Mouse (Mus musculus) hindlimb bud, embryonic 11.5 days (tissue): Measurements from ENCODE around the gene Shisa4.

Experiments used
- DNase-seq: peaks from one replicate; pipeline ENCODE4 v3.0.0-alpha.2; 2012; ENCODE audit warnings: low read depth, low spot score; ENCODE audit errors: extremely low spot score

Shisa4 gene

DNA sequence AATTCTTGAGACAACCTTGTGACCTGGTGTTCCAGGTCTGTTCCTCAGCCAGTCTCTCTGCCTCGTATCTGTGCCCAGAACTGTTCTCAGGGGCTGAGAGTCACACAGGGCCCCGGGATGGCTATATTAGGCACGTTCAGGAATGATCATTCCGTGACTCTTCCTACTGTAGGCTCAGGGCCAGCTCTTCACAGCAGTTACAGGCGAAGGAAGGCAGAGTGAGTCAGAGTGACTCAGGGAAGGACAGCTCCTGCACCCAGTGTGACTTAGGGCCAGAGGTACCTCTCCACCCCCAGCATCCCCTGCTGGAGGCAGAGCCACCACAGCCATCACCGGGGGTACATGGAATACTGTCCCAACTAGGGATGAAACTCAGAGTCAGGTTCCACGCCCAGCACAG, 8.0 kb downstream of the Shisa4 start:
- DNase-seq = no peak

DNA sequence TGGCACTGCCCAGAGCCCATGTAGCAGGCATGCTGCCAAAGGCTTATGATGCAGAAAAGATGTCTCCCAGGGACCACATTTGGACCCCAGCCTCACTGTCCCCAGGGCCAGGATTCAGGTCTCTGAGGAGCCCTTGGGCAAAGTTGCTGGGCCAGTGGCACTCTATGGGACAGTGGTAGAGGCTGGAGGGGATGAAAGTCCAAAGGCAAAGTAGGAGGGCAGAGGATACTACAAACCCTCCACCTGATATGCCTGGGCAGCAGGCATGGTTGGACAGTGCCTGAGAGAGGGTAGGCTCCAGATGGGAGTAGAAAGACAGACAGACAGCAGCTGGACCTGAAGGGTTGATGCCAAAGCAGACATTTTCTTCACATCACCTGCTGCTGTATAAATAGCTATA, 8.7 kb downstream of the Shisa4 start:
- DNase-seq = no peak

DNA sequence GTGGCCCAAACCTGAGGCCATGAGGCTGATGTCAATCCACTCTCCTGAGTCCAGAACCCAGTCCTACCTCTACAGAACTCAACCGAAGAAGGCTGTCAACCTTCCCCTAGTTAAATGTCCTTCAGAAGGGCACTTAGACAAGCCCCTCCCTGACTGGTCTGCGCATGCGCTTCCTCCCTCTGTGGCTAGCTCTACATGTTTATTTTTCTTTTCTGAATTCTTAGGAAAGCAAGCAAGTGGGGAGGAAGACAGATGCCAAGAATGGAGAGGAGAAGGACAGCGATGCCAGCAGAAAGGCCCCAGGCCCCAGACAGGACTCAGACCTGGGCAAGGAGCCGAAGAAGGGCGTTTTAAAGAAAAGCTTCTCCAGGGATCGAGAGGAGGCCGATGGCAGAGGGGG, 11.6 kb downstream of the Shisa4 start:
- no peak for DNase-seq

DNA sequence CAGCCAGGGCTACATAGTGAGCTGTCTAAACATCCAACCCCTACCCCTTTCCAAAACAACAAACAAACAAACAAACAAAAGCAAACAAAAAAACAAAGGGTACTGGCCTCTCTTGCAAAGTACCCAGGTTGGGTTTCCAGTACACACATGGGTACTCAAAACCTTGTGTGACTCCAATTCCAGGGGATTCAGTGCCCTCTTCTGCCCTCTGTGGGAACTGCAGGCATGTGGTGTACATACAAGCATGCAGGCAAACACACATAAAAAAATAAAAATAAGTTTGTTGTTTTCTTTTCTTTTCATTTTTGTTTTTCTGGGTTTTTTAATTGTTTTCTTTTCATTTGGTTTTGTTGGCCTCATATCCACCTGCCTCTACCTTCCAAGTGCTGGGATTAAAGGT, 12.9 kb downstream of the Shisa4 start:
- DNase-seq = no peak

DNA sequence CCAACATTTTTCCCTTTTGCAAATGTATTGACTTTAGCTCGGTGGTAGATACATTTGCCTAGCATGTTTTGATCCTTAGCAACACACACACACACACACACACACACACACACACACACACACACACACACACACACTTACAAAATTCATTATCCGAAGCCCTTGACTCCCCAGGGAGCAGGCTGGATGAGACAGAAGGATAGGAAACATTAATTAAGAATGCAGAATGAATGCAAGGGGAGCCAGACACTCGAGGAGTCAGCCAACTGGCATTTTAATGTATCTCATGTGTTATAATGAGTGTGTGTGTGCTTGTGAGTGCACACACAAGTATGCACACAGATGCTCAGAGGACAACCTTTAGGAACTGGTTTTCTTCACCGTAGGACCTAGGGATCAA, 13.5 kb downstream of the Shisa4 start:
- DNase-seq = no peak

DNA sequence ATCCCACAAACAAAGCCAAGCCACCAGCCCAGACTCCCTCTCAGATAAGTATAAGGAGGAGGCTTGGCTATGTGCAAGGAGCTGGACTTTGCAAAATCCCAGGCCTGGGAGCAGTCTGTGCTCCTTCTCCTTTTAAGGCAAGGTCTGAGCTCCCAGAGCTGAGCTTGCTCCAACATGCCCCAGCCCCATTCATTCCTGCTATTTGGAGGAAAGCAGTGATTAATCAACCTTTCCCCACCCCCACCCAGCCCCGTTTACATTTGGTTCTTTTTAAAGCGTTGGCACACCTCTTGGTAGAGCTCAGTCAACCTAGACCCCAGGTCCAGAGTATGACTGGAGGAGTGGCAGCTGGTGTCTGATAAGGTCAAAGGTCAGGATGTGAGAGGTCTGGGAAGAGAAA, 16.0 kb downstream of the Shisa4 start:
- no peak for DNase-seq

DNA sequence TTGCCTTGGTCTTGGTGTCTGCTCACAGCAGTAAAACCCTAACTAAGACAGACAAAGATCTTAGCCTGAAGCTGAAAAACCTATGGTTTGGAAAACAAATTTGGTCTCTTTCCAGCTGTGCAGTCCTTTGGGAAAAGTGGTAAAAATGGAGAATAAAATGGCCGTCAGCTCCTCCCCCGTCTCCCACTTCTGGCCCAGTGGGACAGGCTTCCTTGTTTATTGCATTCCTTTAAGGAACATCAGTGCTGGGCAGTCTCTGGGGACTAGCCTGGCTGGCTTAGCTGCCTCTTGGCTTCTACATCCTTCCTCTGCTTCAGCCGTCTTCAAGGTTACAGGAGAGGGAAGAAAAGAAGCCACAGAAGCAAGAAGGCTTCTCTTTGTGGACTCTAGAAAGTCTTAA, 23.1 kb downstream of the Shisa4 start:
- no peak for DNase-seq

DNA sequence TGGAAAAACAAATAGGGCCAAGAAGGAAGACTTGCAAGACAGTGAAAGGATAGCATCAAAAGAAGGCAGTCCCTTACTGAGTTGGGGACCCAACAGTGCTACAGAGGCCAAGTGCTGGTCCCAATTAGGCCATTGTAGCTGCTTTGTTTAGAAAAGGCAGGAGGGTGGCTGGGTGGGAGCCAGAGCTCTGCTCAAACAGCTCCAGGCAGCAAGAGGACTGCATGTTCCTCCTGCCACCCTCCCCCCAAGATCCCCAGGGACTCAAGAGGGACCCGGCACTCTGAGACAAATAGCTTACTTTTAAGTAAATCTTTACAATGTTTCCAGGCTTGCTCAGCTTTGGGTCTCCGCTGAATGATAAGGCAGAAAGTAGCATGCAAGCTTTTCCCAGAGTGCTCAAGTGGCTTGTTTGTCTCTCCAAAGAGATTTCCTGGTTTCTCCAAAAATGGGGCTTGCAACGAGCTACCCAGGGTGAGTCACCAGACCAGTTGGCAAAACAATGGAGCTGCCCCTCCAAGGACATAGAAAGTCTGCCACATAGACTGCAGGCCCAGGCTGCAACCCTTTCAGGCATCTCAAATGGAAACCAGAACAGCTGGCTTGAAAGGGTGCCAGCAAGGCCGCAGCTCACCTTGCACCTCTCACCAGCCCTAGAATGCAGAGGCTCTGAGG, 27.4 kb downstream of the Shisa4 start:
- DNase-seq = no peak

DNA sequence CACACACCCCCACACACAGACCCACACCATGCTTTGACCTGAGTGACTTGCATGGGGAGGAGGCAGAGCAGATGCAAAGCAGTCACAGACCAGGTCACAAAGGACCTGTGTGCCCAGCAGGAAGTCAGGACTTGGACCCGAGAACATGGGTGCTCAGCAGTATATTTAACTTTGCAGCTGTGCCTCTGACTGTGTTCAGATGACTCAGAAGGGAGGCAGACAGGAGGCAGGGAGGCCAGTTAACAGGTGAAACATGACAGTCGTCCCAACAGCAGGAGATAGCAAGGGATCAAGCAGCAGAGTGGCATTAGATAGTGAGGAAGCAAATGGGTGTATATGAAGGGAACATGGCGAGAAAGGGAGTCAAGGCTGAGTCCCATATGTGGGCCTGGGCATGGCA, 28.1 kb downstream of the Shisa4 start:
- DNase-seq = no peak

DNA sequence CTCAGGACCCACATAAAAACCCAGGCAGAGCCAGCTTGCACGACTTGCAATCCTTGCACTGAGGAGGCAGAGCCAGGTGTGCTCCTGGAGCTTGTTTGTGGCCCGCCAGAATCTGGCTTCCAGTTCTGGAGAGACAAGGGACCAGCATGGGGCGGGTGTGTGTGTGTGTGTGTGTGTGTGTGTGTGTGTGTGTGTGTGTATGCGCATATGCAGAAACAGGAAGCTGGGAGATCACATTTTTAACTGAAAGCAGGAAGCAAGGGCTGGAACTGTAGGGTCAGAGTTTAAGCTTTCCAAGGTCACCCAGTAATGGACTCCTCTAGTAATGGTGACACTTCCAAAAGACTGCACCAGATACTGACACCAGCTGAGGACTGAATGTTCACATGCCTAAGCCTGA, 31.0 kb downstream of the Shisa4 start:
- DNase-seq = no peak

DNA sequence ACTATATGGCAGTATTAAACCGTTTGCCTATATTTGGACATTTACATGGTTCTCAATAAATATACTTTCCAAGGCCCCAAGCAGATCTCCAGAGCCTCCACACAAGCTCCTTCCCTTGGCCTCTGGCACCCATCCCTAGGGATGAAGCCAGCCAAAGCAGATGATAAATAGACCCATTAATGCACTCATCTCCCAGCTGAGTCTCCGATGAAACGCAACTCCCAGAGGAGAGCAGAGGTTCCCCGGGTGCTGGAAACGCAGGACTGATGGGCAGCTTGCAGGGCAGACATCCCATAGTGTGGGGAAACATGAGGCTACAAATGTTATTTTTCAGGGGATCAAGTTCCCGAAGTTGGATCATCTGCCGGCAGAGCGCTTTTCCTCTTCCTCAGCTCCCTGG, 33.1 kb downstream of the Shisa4 start:
- no peak for DNase-seq

DNA sequence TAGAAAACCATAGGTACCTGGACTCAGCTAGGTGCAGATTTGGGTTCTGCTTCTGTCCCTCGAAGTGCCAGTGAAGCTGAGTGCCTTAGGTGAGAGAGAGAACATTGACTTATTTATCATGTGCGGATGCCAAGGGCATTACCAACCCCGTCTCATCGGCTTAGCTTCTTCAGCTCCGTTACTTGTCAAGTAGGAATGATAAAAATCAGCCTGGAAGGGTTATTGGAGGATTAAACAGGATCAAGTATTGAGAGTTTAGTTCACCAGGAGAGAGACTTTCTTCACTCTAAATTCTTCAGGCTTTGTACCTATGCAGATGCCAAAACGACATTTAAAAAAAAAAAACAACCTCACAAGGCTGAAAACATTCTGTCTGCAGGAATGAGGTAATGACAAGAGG, 44.5 kb downstream of the Shisa4 start:
- no peak for DNase-seq

DNA sequence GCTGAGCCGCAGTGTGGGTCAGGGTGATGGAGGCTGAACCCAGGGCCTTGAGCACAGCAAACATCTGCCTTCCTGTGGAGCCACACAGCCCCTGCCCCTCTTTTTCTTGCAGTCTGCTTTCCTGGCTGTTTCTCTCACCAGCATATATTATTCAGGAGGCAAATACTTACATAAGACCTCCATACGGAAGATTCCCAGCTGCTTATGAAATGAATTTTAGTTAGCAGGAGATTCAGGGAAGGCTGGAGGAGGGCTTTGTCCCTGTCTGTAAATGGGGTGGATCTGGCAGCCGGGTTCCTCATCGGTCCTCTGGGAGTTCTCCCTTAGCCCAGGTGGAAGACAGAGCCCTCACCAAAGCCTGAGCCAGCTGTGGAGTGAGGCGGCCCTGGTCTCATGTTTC, 46.7 kb downstream of the Shisa4 start:
- DNase-seq = no peak

DNA sequence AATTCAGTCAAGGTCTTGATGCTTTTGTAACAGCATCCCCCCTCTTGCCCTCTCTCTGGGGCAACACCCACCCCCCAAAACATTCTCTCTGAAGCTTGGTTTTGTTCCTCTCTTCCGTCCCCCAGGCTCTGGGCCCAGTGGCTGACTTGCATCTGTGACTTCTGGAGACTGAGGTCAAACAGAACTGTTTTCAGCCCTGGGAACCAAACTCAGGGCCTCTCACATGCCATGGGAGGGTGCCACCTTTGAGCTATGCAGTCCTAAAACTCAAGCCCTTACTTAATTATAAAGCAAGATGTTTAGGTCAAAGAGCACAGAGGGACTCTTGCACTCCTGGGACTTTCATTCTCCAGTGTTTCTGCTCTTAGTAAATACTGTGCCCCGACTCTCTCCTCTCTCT, 49.1 kb downstream of the Shisa4 start:
- no peak for DNase-seq

DNA sequence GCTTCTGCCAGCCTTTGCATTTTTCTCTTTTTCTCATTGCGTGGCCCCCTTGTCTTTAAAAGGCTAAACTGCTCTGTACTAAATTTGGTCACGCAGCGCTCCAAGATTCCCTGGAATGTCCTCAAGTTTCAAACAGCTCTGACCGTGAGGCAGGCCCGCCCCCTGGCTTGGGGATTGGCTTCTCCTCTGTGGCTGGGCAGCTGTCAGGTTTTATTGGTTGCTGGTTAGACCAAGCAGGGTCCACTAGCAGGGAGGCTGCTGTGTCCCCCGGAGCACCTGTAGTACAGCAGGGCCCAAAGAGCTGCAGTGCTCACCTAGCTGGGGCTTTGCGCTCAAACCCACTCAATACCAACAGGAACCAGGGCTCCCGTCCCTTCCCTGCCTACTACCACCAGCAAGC, 50.5 kb downstream of the Shisa4 start, which contains the start of gene Lmod1:
Gene Lmod1 (plus strand): TSS at position 237 of the 400 bp plus-strand sequence.
- DNase-seq = peak; percentile 35

DNA sequence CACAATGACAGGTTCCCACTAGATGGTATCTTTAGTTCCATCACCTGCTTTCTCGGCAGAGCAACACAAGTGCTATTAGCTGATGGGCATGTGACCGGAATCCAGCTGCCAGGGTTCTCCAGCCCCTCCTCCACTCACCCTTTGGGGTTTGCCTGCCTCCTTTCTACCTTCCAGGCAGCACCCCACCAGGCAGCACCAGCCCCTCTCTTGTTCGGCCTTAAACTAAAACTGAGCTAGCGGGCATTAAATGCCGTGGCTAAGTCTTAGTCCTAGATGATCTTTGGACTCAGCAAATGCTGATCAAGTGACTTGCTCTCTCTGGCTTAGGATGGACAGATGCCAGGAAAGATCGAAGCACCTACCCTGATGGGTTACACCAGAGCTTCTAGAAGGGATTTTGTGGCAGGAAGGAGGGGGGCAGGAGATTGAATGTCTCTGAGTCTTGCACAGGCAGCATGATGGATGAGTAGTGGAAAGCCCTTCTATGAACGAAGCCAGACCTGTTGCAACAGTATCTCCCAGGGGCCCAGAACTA, 51.6 kb downstream of the Shisa4 start:
- no peak for DNase-seq
